Mouse (Mus musculus) olfactory bulb, adult 2 months (tissue): ENCODE measurements around the gene Tmbim4. TPM values are rescaled to one million over a fixed set of nuclear protein-coding genes. Genes with fewer than 3 reads are reported as not detected.

ENCODE experiments used
- H3K27ac ChIP-seq: fragments of 200-500 bp; 2 replicates; pipeline ENCODE4 v1.5.1; 2012; ENCODE audit warnings: low read depth, low read length; ENCODE audit not compliant: insufficient read depth
- H3K4me1 ChIP-seq: fragments of 200-500 bp; 2 replicates; pipeline ENCODE4 v1.6.1; 2012; ENCODE audit warnings: low read length; ENCODE audit not compliant: control insufficient read depth, insufficient read depth
- H3K4me3 ChIP-seq: fragments of 200-500 bp; 2 replicates; pipeline ENCODE4 v1.5.1; 2012; ENCODE audit warnings: mild to moderate bottlenecking, low read depth, low read length, moderate library complexity; ENCODE audit not compliant: insufficient read depth
- CTCF ChIP-seq: fragments of 200-500 bp; IDR thresholded peaks from 2 replicates; pipeline ENCODE4 v1.5.1; 2012; ENCODE audit warnings: low read depth, mild to moderate bottlenecking, low read length, moderate library complexity; ENCODE audit not compliant: insufficient read depth
- POLR2A ChIP-seq: fragments of 200-500 bp; IDR thresholded peaks from 2 replicates; pipeline ENCODE4 v1.6.1; 2012; ENCODE audit warnings: mild to moderate bottlenecking, low read depth, low read length, moderate library complexity; ENCODE audit not compliant: insufficient read depth
- WGBS: fragments of 180-500 bp; shearing (Covaris S2); methylation state at CpG from one replicate; pipeline ENCODE4 v1.1.7; 2018; 5-methylcytosine and 5-hydroxymethylcytosine counted together
- polyA plus RNA-seq: library from polyadenylated mRNA; stranded (reverse); fragments of >200 nt; gene quantifications from 2 replicates; pipeline ENCODE4 v1.2.4, GENCODE M21; 2012; ENCODE audit warnings: low replicate concordance; ENCODE audit not compliant: missing spikeins, insufficient read depth, insufficient read length

Tmbim4 gene
- not detected in 2 replicates for polyA plus RNA-seq

- WGBS, result 3% methylated on average over 65 of the region's 65 CpGs
- peaks cover 13% of the 10 kb centered on the region for H3K4me1 ChIP-seq
- TF ChIP-seq CTCF (no peak), POLR2A (no peak)
- H3K27ac ChIP-seq, result no peak within 1 kb of the TSS
- peak within 1 kb of the TSS; percentile 40 for H3K4me3 ChIP-seq
Measured at GRCm38 (mm10) chr10:120201131-120201921, at the start of gene Tmbim4. Tmbim4 (plus strand) TSS chr10:120201590.

- Histone ChIP-seq H3K4me3 (no peak overlapping the region), H3K27ac (no peak overlapping the region), H3K4me1 (no peaks in the 10 kb centered on the region)
- TF ChIP-seq POLR2A (no peak), CTCF (no peak)
- WGBS, result 94% methylated on average over 7 of the region's 7 CpGs
Measured at GRCm38 (mm10) chr10:120151672-120152071, 49.7 kb upstream of the Tmbim4 start.

DNA sequence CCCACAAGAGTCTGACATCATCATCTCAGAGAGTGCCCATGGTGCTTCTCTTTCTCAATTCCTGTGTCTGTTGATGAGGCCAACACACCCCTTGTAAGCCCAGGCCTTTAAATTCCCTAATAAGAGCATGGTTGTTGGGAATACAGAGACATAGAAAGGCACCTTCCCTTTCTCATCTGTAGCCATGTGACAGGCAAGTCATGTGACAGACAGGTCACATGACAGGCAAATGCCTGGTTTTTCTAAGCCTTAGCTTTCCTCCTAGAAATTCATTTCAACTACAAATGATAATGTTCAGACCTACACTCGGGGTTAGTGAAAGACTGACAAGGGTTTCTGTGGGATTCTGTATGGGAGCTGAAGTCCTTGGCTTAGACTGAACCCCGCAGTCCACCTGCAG lies 47.5 kb upstream of the Tmbim4 start:
- H3K27ac ChIP-seq, result no peak overlapping the region
- 90% methylated on average over 2 of the region's 2 CpGs for WGBS
- H3K4me1 ChIP-seq, result no peaks in the 10 kb centered on the region
- no peak for TF ChIP-seq CTCF
- no peak for TF ChIP-seq POLR2A
- H3K4me3 ChIP-seq, result no peak overlapping the region

DNA sequence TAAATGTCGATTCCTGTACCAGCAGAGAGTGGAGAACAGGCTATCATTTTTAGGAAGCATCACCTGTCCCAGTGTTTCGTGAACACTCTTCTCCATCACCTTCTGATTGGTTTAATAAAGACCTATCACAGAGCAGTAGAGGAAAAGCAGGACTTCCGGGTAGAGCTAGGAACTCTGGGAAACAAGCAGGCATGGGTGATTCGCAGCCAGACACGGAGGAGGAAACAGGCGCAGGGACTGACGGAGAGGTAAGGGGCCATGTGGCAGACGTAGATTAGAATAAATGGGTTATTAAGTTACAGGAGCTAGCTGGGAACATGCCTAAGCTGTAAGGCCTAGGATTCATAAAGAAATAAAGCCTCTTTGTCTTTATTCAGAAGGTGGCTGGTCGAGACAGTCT lies 40.9 kb upstream of the Tmbim4 start:
- WGBS, result 82% methylated on average over 9 of the region's 9 CpGs
- no peak overlapping the region for H3K4me3 ChIP-seq
- TF ChIP-seq POLR2A, result no peak
- TF ChIP-seq CTCF, result no peak
- no peak overlapping the region for H3K27ac ChIP-seq
- H3K4me1 ChIP-seq, result no peaks in the 10 kb centered on the region

DNA sequence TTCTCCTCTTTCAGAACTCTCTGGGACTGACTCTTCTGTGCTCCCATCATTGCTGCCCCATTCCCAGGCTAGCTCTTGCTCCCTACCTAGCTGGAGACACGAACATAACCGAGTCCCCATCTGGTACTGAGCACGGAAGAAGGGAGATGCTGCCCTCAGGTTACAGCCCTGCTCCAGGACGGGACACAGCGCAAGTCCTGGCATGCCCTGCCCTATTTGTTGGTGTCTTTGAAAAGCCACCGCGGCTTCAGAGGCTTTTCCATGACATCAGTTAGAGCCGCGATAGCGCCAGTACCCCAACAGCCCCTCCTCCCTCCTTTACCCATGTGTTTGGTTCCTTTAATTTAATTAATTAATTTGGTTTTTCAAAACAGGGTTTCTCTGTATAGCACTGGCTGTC lies 38.5 kb upstream of the Tmbim4 start:
- no peak for TF ChIP-seq CTCF
- TF ChIP-seq POLR2A, result no peak
- WGBS, result 86% methylated on average over 10 of the region's 10 CpGs
- H3K4me3 ChIP-seq, result no peak overlapping the region
- no peaks in the 10 kb centered on the region for H3K4me1 ChIP-seq
- H3K27ac ChIP-seq, result no peak overlapping the region

DNA sequence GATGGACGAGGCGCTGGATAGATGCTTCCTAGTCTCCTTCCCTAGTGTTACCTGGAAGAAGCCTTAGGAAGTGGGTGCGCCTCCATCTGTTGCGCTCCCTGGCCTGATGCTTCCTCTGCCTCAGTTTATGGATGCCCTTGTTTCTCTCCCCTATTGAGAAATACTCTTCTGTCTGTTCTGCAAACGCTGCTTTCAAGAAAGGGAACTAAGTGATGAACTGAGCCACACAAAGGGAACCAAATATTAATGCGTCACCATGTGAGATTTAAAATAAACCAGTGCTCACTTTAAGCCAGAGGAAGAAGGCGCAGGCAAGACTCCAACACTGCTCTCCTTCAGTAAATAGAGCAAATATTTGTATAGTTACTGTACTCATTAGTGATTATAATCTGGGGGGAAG lies 37.9 kb upstream of the Tmbim4 start:
- Histone ChIP-seq H3K4me3 (no peak overlapping the region), H3K4me1 (no peaks in the 10 kb centered on the region), H3K27ac (no peak overlapping the region)
- TF ChIP-seq CTCF (no peak), POLR2A (no peak)
- 81% methylated on average over 7 of the region's 7 CpGs for WGBS

DNA sequence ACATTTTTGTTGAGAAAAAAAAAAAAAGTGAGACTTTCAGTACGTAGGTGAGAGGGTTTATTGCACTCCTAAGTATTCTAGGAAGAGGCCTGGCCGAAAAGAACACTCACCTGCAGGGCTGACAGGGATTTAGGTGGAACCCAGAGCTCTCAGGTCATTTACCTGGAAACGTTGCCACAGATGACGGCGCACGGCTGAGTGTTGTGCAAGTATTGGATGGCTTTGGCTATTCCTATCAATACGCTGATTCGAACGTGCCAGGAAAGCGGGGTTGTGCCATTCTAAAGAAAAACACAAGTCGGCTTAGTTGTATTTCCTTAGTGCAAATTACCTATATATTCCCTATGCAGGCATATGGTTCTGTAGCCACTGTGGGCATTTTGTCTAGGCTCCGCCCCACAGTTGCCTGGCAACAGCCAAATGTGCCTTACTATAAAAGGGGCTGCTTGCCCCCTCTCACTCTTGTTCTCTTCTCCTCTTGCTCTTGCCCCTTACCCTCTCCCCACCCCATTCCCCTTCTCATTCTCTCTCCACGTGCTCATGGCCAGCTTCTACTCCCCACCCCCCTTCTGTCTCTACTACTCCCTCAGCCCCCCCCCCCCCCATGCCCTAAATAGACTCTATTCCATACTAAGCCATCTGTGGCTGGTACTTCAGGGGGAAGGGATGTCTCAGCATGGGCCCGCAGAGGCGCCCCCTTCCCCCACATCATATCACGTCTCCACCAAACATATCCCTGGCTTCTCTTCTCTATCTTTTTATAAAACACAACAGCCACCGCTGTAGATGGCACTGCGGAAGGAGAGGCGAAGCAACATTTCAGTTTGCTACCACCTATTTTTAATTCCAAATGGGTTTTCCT lies 36.2 kb upstream of the Tmbim4 start:
- WGBS, result 81% methylated on average over 19 of the region's 19 CpGs
- no peaks in the 10 kb centered on the region for H3K4me1 ChIP-seq
- H3K27ac ChIP-seq, result no peak overlapping the region
- H3K4me3 ChIP-seq, result no peak overlapping the region
- no peak for TF ChIP-seq CTCF
- TF ChIP-seq POLR2A, result no peak

GRCm38 (mm10) chr10:120165793-120166503 lies 35.4 kb upstream of the Tmbim4 start:
- H3K4me3 ChIP-seq, result no peak overlapping the region
- H3K27ac ChIP-seq, result no peak overlapping the region
- 92% methylated on average over 17 of the region's 17 CpGs for WGBS
- TF ChIP-seq POLR2A, result no peak
- TF ChIP-seq CTCF, result no peak
- H3K4me1 ChIP-seq, result no peaks in the 10 kb centered on the region

DNA sequence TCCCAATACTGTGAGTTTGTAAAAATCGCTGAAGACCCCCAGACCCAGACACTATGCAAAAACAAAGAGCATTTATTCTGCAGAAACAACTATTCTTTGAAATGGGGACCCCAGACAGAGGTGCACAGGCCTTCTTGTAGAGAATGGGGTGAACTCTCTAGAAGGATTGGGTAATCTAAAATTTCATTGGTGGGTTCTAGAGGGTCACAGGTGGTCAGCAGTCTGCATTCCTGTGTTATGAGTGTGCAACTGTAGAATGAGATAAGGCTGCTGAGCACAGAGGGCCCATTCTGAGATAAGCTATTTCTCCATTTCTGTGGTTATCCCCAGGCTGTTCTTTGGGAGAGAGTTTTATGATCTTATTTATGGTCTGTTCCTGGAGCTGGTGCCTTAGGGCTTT lies 33.3 kb upstream of the Tmbim4 start:
- no peaks in the 10 kb centered on the region for H3K4me1 ChIP-seq
- 87% methylated on average over 1 of the region's 1 CpGs for WGBS
- H3K4me3 ChIP-seq, result no peak overlapping the region
- TF ChIP-seq CTCF (no peak), POLR2A (no peak)
- no peak overlapping the region for H3K27ac ChIP-seq
